Mouse (Mus musculus) spleen, adult 2 months (tissue): ENCODE data around the gene Mrps6. TPM values are rescaled to one million over a fixed set of nuclear protein-coding genes. Genes with fewer than 3 reads are reported as not detected.

Source experiments
- DNase-seq, 2 experiments: peaks; one replicate each; pipeline versions ENCODE4 v3.0.0 to v3.0.0-alpha.2; 2012 to 2021; ENCODE audit warnings: low spot score in 2 of 2, low read depth in 1 of 2
- H3K27ac ChIP-seq: fragments of 200-500 bp; 2 replicates; pipeline ENCODE4 v1.5.1; 2012; ENCODE audit warnings: low read length, inconsistent platforms; ENCODE audit not compliant: insufficient read depth
- H3K27me3 ChIP-seq: fragments of 200-500 bp; 2 replicates; pipeline ENCODE4 v1.6.1; 2012; ENCODE audit warnings: mild to moderate bottlenecking, moderate library complexity, low read length, inconsistent platforms; ENCODE audit not compliant: control insufficient read depth, insufficient read depth
- H3K36me3 ChIP-seq: fragments of 200-500 bp; 2 replicates; pipeline ENCODE4 v1.6.1; 2012; ENCODE audit warnings: mild to moderate bottlenecking, low read length, inconsistent platforms; ENCODE audit not compliant: control insufficient read depth, insufficient read depth
- H3K4me1 ChIP-seq: fragments of 200-500 bp; 2 replicates; pipeline ENCODE4 v1.6.1; 2011; ENCODE audit warnings: inconsistent platforms; ENCODE audit not compliant: control insufficient read depth, insufficient read depth, insufficient read length
- H3K4me3 ChIP-seq: fragments of 200-500 bp; 2 replicates; pipeline ENCODE4 v1.5.1; 2011; ENCODE audit warnings: mild to moderate bottlenecking, inconsistent platforms; ENCODE audit not compliant: insufficient read depth, insufficient read length; ENCODE audit errors: extremely low read depth
- CTCF ChIP-seq: fragments of 200-500 bp; IDR thresholded peaks from 2 replicates; pipeline ENCODE4 v1.5.1; 2011; ENCODE audit warnings: mild to moderate bottlenecking, inconsistent platforms; ENCODE audit not compliant: insufficient read depth, insufficient read length, insufficient replicate concordance; ENCODE audit errors: extremely low read depth
- POLR2A ChIP-seq: fragments of 200-500 bp; IDR thresholded peaks from 2 replicates; pipeline ENCODE4 v1.6.1; 2011; ENCODE audit warnings: low read depth, low read length, inconsistent platforms
- WGBS: fragments of 180-500 bp; shearing (Covaris S2); methylation state at CpG from one replicate; pipeline ENCODE4 v1.1.7; 2018; 5-methylcytosine and 5-hydroxymethylcytosine counted together
- polyA plus RNA-seq: library from polyadenylated mRNA; depleted of rRNA; stranded (reverse); fragments of >200 nt; gene quantifications from 2 replicates; pipeline ENCODE4 v1.2.3, GENCODE M21; 2012

Mrps6 gene
- polyA plus RNA-seq, 1 experiment, result 6.7 TPM

- H3K27ac ChIP-seq, result no peak overlapping the region
- DNase-seq, result no peak
- no peak overlapping the region for H3K4me3 ChIP-seq
- no peaks in the 10 kb centered on the region for H3K27me3 ChIP-seq
- WGBS, result 74% methylated on average over 20 of the region's 20 CpGs
- no peak for TF ChIP-seq CTCF
- no peak for TF ChIP-seq POLR2A
- peaks cover 4% of the 10 kb centered on the region; the same call in 1 of the 2 replicates for H3K4me1 ChIP-seq
- H3K36me3 ChIP-seq, result no peaks in the 10 kb centered on the region
These were observed 35.4 kb upstream of the Mrps6 start for GRCm38 (mm10) chr16:92022494-92023283.

- Histone ChIP-seq H3K27me3 (no peaks in the 10 kb centered on the region), H3K27ac (no peak overlapping the region), H3K36me3 (no peaks in the 10 kb centered on the region), H3K4me1 (peaks cover 5% of the 10 kb centered on the region), H3K4me3 (no peak overlapping the region)
- WGBS, result 84% methylated on average over 3 of the region's 3 CpGs
- TF ChIP-seq CTCF, result no peak
- TF ChIP-seq POLR2A, result no peak
- DNase-seq, result no peak
These were observed 24.8 kb upstream of the Mrps6 start for GRCm38 (mm10) chr16:92033286-92033685.

DNA sequence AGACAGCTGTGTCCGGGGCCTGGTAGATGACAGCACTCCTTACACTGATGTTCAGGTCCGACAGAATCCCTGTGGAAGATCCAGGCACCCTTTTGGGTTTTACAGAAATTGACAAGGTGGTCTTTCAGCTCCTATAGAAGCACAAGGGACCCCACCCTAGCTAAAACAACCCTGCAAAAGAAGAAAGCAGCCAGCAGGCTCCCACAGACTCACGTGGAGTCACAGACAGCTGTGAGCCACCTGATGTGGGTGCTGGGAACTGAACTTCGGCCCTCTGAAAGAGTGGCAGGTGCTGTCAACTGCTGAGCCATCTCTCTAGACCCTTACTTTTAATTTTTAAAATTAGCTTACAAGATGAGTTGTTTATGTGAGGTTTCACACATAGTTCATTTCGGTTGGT lies 23.4 kb upstream of the Mrps6 start:
- no peak overlapping the region for H3K4me3 ChIP-seq
- DNase-seq, result no peak
- no peak overlapping the region for H3K27ac ChIP-seq
- H3K36me3 ChIP-seq, result no peaks in the 10 kb centered on the region
- no peaks in the 10 kb centered on the region for H3K27me3 ChIP-seq
- TF ChIP-seq POLR2A, result no peak
- TF ChIP-seq CTCF, result no peak
- 72% methylated on average over 5 of the region's 5 CpGs for WGBS
- peaks cover 5% of the 10 kb centered on the region for H3K4me1 ChIP-seq

DNA sequence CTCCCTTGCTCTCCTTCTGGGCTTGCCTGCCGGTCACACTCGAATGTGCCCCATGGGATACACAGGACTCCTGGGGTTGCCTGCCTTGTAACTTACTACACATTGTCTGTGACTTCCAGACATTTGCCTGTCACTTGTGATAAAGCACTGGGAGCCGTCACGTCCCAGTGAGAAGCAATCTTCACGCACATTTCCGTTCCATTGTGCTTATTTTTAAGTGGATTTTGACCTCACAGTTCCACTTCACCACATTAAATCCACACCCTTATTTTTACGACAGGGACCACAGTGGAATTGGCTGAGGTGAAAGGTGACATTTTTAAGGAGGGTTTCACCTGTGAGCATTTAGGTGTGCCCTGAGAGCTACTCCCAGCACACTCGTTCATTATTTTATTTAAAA lies 21.4 kb upstream of the Mrps6 start:
- no peak for DNase-seq

DNA sequence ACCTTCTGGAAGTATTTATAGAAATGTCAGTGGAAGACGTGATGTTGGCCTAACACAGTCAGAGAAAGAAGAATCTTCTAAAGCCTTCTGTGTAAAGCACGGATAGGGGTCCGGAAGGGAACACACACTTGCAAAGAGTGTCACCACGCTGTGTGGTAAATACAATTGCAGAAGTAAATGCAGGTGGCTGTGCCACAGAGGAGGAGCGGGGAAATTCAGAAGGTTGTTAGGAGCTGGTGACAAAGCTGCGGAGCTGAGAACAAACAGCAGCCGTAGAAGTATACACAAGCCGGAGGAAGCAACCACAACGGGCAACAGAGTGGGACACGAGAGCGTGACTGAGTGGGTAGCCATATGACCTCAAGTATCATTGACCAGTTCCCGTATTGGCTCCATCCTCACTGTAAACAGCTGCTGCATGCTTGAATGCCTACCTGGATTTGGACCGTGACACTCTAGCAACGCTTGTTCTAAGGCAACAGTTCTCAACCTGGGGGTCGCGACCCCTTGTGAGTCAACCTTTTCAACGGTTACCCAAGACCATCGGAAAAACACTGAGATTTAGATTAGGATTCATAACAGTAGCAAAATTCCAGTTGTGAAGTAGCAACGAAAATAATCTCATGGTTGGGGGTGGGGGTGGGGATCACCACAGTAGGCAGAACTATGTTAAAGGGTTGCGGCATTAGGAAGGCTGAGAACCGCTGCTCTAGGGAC lies 20.0 kb upstream of the Mrps6 start:
- WGBS, result 25% methylated on average over 21 of the region's 21 CpGs
- peak in 1 of 2 experiments; percentile 33 for DNase-seq
- Histone ChIP-seq H3K4me3 (no peak overlapping the region), H3K36me3 (no peaks in the 10 kb centered on the region), H3K27ac (no peak overlapping the region), H3K27me3 (no peaks in the 10 kb centered on the region), H3K4me1 (peaks cover 5% of the 10 kb centered on the region)
- TF ChIP-seq CTCF (no peak), POLR2A (no peak)

More for the DNA sequence above, 21.4 kb upstream of the Mrps6 start:
- H3K27ac ChIP-seq, result no peak overlapping the region
- 74% methylated on average over 8 of the region's 8 CpGs for WGBS
- TF ChIP-seq POLR2A (no peak), CTCF (no peak)
- H3K36me3 ChIP-seq, result no peaks in the 10 kb centered on the region
- no peak overlapping the region for H3K4me3 ChIP-seq
- no peaks in the 10 kb centered on the region for H3K27me3 ChIP-seq
- peaks cover 5% of the 10 kb centered on the region for H3K4me1 ChIP-seq

DNA sequence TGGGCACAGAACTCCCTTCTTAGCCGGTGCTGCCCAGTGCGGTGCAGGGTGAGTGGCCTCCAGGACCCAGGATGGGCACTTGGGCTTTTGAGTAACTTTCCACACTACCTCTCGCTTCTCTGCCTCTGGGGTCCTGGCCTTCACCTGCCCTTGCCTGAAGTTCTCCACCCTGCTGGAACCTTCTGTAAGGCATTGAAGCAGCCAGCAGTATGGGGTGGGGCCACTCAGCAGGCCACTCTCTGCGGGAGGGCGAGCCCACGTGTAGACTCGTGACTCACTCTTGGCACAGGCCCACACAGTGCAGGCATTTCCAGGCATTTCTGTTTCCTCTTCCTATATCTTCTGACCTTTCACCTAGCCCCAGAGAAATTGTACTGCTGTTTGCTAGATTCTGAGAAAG lies 18.6 kb upstream of the Mrps6 start:
- no peak for TF ChIP-seq POLR2A
- TF ChIP-seq CTCF, result no peak
- H3K4me1 ChIP-seq, result peaks cover 5% of the 10 kb centered on the region
- H3K27ac ChIP-seq, result no peak overlapping the region
- no peak overlapping the region for H3K4me3 ChIP-seq
- no peak for DNase-seq
- WGBS, result 86% methylated on average over 7 of the region's 7 CpGs
- no peaks in the 10 kb centered on the region for H3K36me3 ChIP-seq
- no peaks in the 10 kb centered on the region for H3K27me3 ChIP-seq

DNA sequence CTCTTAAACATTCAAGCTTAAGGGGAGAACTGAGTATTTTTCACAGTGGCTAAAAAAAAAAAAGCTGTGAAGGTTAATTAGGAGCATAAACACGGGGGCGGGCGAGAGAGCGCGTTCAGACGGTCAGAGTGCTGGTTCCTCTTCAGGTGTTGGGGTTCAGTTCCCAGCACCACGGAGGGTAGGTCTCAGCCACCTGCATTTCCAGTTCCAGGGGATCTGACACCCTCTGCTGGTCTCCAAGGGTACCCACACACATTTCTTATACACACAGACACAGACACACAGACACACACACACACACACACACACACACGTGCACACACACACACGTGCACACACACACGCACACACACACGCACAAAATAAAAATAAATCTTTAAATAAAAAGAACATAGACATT lies 18.1 kb upstream of the Mrps6 start:
- 94% methylated on average over 11 of the region's 11 CpGs for WGBS
- H3K27me3 ChIP-seq, result no peaks in the 10 kb centered on the region
- no peaks in the 10 kb centered on the region for H3K36me3 ChIP-seq
- no peak overlapping the region for H3K4me3 ChIP-seq
- H3K4me1 ChIP-seq, result peaks cover 5% of the 10 kb centered on the region
- H3K27ac ChIP-seq, result no peak overlapping the region
- no peak for DNase-seq
- TF ChIP-seq POLR2A (no peak), CTCF (no peak)
